Mouse (Mus musculus) cerebellum, adult 11-12 months (tissue): ENCODE data around the gene Gm13694.
"Not testable (repeated sequence)": the region's sequence is repeated elsewhere in the genome, so short reads cannot be mapped to it uniquely, and the experiment has no call there.

Experiments
- DNase-seq: peaks from one replicate; pipeline ENCODE4 v3.0.0; 2022

The Gm13694 gene

GRCm38 (mm10) chr2:83978633-83979032 lies at the start of gene Gm13694:
TSS of gene Gm13694 (plus strand) at chr2:83978933.
- not testable (repeated sequence) for DNase-seq

- no peak for DNase-seq
These were observed 49.1 kb upstream of the Gm13694 start for GRCm38 (mm10) chr2:83929478-83930088.

GRCm38 (mm10) chr2:83940931-83941361 lies 37.8 kb upstream of the Gm13694 start, which contains the start of gene Zswim2:
TSS of gene Zswim2 (minus strand) at chr2:83941228.
- peak; percentile 49 for DNase-seq

DNA sequence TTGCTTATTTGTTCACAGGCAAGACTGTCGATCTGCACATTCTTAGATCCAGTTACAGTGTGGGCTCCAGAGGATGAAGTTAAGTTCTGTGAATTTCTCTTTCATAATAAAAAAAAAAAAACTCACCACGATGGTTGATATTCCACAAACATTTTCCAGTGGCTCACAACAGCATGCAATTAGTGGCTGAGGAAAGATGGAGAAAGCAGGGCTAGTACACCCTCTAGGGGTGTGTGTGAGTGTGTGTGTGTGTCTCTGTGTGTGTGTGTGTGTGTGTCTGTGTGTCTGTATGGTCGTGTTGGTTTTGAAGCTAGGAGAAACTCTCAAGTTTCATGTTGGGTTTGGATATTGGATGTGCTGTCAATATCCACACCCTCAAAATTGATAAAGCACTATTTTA lies 37.4 kb upstream of the Gm13694 start:
- DNase-seq: no peak

DNA sequence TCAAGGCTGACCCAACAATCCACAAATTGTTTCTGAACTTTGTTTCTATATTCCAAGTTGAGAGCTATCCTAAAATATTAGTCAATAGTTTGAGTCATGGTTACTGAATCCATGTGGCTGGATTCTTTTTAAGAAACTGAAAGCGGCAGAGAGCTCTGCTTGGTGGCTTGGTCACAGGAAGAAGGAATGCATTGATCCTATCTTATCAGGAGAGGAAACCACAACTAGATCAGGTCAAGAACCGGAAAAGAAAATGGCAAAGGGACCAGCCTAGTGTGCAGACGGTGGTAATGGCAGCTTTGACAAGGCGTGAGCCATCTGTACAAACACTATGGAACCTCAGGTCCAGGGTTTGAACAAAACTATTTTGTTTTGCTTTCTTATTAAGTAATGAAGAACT lies 36.9 kb upstream of the Gm13694 start:
- no peak for DNase-seq

- not testable (repeated sequence) for DNase-seq
These were observed 23.3 kb upstream of the Gm13694 start, which contains the start of gene Gm13698 for GRCm38 (mm10) chr2:83955393-83955792. TSS of gene Gm13698 (plus strand) at chr2:83955693.

DNA sequence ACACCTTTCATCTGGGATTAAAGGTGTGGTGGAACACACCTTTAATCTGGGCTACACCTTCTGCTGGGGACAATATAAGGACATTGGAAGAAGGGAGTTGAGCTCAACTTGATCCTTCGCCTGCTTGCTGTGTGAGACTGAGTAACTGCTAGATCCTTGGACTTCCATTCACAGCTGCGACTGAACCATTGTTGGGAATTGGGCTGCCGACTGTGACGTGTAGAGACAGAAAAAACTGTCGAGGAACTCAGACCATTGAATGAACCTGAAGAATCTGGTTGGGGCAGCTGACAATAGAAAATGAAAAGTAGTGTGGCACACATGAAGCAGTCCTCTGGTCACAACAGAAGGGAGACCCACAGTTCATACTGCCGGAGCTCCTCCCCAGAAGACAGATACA lies 17.5 kb upstream of the Gm13694 start, which contains the start of gene Gm13693:
Gm13693 (plus strand) TSS at position 301 of the 400 bp plus-strand sequence.
- not testable (repeated sequence) for DNase-seq

DNA sequence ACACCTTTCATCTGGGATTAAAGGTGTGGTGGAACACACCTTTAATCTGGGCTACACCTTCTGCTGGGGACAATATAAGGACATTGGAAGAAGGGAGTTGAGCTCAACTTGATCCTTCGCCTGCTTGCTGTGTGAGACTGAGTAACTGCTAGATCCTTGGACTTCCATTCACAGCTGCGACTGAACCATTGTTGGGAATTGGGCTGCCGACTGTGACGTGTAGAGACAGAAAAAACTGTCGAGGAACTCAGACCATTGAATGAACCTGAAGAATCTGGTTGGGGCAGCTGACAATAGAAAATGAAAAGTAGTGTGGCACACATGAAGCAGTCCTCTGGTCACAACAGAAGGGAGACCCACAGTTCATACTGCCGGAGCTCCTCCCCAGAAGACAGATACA lies 11.7 kb upstream of the Gm13694 start, which contains the start of gene Gm13695:
Gm13695 (plus strand) TSS at position 301 of the 400 bp plus-strand sequence.
- not testable (repeated sequence) for DNase-seq

DNA sequence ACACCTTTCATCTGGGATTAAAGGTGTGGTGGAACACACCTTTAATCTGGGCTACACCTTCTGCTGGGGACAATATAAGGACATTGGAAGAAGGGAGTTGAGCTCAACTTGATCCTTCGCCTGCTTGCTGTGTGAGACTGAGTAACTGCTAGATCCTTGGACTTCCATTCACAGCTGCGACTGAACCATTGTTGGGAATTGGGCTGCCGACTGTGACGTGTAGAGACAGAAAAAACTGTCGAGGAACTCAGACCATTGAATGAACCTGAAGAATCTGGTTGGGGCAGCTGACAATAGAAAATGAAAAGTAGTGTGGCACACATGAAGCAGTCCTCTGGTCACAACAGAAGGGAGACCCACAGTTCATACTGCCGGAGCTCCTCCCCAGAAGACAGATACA lies 5.9 kb upstream of the Gm13694 start, which contains the start of gene Gm13696:
Gm13696 (plus strand) TSS at position 301 of the 400 bp plus-strand sequence.
- DNase-seq: not testable (repeated sequence)

DNA sequence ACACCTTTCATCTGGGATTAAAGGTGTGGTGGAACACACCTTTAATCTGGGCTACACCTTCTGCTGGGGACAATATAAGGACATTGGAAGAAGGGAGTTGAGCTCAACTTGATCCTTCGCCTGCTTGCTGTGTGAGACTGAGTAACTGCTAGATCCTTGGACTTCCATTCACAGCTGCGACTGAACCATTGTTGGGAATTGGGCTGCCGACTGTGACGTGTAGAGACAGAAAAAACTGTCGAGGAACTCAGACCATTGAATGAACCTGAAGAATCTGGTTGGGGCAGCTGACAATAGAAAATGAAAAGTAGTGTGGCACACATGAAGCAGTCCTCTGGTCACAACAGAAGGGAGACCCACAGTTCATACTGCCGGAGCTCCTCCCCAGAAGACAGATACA lies 5.7 kb downstream of the Gm13694 start, which contains the start of gene Gm13697:
Gm13697 (plus strand) TSS at position 301 of the 400 bp plus-strand sequence.
- DNase-seq: not testable (repeated sequence)

- not testable (repeated sequence) for DNase-seq
These were observed 11.5 kb downstream of the Gm13694 start, which contains the start of gene Gm13691 for GRCm38 (mm10) chr2:83990253-83990652. TSS of gene Gm13691 (plus strand) at chr2:83990553.

- DNase-seq: not testable (repeated sequence)
These were observed 15.0 kb downstream of the Gm13694 start for GRCm38 (mm10) chr2:83993639-83994255.

DNA sequence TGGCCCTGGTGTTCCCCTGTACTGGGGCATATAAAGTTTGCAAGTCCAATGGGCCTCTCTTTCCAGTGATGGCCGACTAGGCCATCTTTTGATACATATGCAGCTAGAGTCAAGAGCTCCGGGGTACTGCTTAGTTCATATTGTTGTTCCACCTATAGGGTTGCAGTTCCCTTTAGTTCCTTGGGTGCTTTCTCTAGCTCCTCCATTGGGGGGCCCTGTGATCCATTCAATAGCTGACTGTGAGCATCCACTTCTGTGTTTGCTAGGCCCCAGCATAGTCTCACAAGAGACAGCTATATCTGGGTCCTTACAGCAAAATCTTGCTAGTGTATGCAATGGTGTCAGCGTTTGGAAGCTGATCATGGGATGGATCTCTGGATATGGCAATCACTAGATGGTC lies 15.8 kb downstream of the Gm13694 start:
- not testable (repeated sequence) for DNase-seq

- DNase-seq: no peak
These were observed 30.2 kb downstream of the Gm13694 start for GRCm38 (mm10) chr2:84008913-84009312.

DNA sequence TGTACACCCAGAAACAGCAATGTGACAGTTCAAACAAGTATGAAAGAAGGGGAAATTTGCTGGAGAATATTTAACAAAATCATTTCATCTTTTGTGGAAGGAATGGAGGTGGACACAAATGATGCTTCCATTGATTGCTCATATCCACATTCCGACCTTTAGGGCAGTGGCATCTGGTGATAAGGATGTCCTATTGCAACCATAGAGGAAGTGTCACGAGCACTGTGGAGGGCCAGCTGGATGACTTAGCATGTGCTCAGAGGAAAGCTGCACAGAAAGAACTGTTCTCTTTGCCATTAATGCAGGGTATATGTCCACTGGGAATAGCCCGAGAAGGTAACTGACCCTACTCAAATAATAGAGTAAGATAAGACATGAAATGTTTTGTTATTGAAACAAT lies 31.1 kb downstream of the Gm13694 start:
- DNase-seq: no peak

GRCm38 (mm10) chr2:84014572-84014971 lies 35.8 kb downstream of the Gm13694 start:
- no peak for DNase-seq

DNA sequence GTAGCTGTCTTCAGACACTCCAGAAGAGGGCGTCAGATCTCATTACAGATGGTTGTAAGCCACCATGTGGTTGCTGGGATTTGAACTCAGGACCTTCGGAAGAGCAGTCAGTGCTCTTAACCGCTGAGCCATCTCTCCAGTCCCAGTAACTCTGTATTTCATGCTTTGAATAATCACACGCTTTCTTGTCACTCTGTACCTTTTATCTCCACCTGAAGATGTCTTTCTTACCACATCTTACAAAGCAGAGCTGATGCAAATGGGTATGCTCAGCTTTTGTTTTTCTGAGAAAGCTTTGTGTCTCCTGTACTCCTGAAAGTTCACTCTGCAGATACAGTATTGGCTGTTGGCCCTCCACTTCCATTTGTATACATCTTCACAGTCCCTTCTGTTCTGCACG lies 37.6 kb downstream of the Gm13694 start:
- DNase-seq: not testable (repeated sequence)

GRCm38 (mm10) chr2:84018330-84018729 lies 39.6 kb downstream of the Gm13694 start:
- DNase-seq: no peak

GRCm38 (mm10) chr2:84019519-84020305 lies 41.0 kb downstream of the Gm13694 start:
- no peak for DNase-seq

DNA sequence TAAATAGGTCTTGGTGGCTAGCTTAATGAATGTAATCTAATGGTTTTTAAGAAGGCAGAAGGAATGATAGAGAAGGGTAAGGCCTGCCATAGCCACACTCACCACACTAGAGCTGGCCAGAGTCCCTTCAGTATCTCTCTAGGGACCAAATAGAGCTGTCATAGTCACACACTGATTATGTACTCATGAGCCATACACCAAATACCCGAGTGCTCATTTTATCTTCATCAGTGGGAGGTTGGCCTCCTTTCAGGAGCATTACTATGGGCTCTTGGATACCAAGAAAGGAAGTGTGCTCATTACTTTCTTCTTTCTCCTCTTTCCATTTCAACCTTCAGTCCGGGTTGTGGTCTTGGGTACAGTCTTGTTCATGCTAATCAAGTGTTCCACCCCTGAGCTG lies 43.2 kb downstream of the Gm13694 start:
- no peak for DNase-seq

DNA sequence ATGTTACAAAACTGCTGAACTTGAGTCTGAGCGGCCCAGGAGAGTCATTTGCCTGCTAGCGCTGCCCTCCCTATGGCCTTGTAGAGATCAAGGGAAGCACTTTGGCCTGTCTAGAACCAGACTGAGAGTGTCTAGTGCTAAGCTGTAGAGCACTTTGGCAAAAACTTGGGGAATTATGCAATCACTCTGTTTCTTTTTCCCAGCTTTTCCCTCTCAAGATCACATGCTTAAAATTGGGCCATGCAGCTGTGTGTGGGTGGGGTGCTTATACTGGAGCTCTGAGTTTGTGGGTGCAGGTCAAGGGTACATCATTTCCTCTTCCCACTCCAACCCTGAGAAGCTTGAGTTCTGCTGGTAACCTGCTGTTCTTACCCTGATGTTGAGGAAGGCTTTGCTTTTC lies 44.2 kb downstream of the Gm13694 start:
- DNase-seq: no peak

- no peak for DNase-seq
These were observed 44.6 kb downstream of the Gm13694 start for GRCm38 (mm10) chr2:84023319-84023718.

DNA sequence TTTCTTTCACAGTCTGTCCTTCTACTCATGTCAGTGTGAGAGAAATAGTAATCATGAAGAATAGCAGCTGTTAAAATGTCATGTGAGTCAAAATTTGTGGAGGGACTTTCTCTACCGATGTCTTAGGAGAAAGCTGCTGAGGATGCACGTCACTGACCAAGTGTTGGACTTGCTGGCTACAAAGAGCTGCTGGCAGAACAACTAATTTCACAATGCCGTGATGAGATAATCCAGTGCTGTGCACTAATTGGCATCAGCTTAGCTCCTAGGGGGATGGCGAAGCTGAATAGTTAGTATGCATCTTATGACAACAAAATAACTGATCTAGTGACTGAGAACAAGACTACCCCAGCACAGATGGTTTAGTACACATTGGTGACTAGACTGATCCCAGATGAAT lies 46.5 kb downstream of the Gm13694 start:
- no peak for DNase-seq
